Comparison of ENCODE assay signal across 8 mouse cellular contexts in the genomic region with DNA sequence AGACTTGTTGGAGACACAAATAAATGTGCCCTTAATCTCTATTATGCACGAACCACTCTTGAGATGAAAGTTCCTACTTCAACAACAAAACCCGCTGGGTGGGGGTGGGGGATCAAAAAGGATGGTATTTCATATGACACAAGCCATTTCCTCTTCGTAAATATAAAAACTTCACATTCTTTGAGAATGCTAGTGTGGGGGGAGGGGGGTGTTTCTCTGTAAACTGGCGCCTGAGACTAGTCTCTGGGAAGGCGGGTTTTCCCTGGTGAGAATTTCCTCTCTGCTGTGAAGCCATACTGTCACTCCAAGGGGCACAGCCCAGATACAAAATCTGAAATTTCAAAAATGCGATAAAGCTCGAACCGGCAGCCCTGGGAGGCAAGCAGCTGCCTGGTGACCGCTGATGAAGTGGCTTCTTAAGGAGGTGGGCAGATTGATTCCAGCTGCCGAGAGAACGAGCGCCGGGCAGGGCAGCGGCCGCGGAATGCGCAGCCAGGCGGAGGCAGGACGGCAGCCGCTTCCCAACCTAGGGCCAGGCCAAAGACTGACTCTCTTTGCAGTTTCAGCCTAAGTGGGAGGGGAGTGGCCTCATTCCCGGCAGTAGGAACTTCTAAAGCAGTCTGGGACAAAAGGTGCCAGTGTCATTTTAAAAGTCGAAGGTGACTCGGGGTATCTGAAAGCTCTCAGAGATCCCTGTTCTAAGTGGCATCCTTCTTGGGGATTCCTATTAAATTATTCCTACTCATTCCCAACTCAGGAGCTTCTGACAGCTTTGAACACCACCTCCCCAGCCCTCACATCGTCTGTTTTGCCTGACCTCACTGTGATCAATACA. TPM values are rescaled to one million over a fixed set of nuclear protein-coding genes. Genes with fewer than 3 reads are reported as not detected.
A peak's percentile ranks its signal among the peaks of the same experiment; 100 is the strongest.
DNase-seq lines count a peak whose midpoint lies in the region; ATAC-seq and TF ChIP-seq lines count a peak whose summit lies in the region.

No protein-coding gene starts in this region.

- peaks cover 46% of the 10 kb centered on the region for H3K27me3 ChIP-seq in hindbrain, embryonic 14.5 days (ENCODE audit: control insufficient read depth, insufficient read depth, low read length)
- H3K27me3 ChIP-seq in liver, adult 2 months (ENCODE audit: control insufficient read depth, insufficient read depth, low read length): peaks cover 11% of the 10 kb centered on the region
- H3K27me3 ChIP-seq in midbrain, postnatal 0 days (ENCODE audit: insufficient read depth, low read length): peaks cover 20% of the 10 kb centered on the region

- no peaks in the 10 kb centered on the region for H3K9me3 ChIP-seq in hindbrain, embryonic 14.5 days (ENCODE audit: control insufficient read depth, low read length)
- H3K9me3 ChIP-seq in midbrain, postnatal 0 days (ENCODE audit: low read length): no peaks in the 10 kb centered on the region

- peak; percentile 66 for DNase-seq in 3T3-L1 (ENCODE audit: low read depth, low spot score)
- peak; percentile 6 for DNase-seq in adrenal gland, adult 8-10 months
- peak; percentile 81 for DNase-seq in forelimb bud, embryonic 11.5 days (ENCODE audit: low read depth, low spot score)
- no peak for DNase-seq in hindbrain, embryonic 14.5 days (ENCODE audit: low spot score)
- peak; percentile 30 for DNase-seq in liver, adult 2 months (ENCODE audit: extremely low read depth, low read depth, low spot score)
- DNase-seq in midbrain, postnatal 0 days (ENCODE audit: low spot score): no peak
- no peak for DNase-seq in T-cell, adult 2 months (ENCODE audit: low spot score)
- DNase-seq in layer of hippocampus, adult 9-10 months (ENCODE audit: low spot score): no peak

- peak overlapping the region; percentile 35 for H3K9ac ChIP-seq in hindbrain, embryonic 14.5 days
- H3K9ac ChIP-seq in liver, adult 2 months (ENCODE audit: low read depth, low read length): peak overlapping the region; percentile 79
- H3K9ac ChIP-seq in midbrain, postnatal 0 days (replicated peaks; ENCODE audit: low read length, poor library complexity, severe bottlenecking): no peak overlapping the region

- peak overlapping the region; percentile 91 for H3K4me2 ChIP-seq in hindbrain, embryonic 14.5 days (replicated peaks)
- peak overlapping the region; percentile 95 for H3K4me2 ChIP-seq in midbrain, postnatal 0 days (ENCODE audit: low read depth, low read length, poor library complexity, severe bottlenecking)

- no peak for TF ChIP-seq CTCF in liver, adult 2 months (IDR thresholded peaks at IDR 0.05; ENCODE audit: low read depth, low read length)
- no peak for TF ChIP-seq CTCF in midbrain, postnatal 0 days (IDR thresholded peaks at IDR 0.05)

- H3K79me2 ChIP-seq in liver, adult 2 months (ENCODE audit: control insufficient read depth, insufficient read depth, low read length): no peaks in the 10 kb centered on the region

- H3K27ac ChIP-seq in hindbrain, embryonic 14.5 days: no peak overlapping the region; the same call in 1 of the 2 replicates
- peak overlapping the region; percentile 70 for H3K27ac ChIP-seq in liver, adult 2 months (replicated peaks; ENCODE audit: insufficient read depth, low read depth, low read length)
- H3K27ac ChIP-seq in midbrain, postnatal 0 days (ENCODE audit: low read depth, low read length): no peak overlapping the region

- no peaks in the 10 kb centered on the region for H3K36me3 ChIP-seq in hindbrain, embryonic 14.5 days (replicated peaks; ENCODE audit: control insufficient read depth, insufficient read depth)
- no peaks in the 10 kb centered on the region for H3K36me3 ChIP-seq in liver, adult 2 months (ENCODE audit: control insufficient read depth, insufficient read depth, low read length)
- H3K36me3 ChIP-seq in midbrain, postnatal 0 days (ENCODE audit: insufficient read depth, low read length): no peaks in the 10 kb centered on the region

- peaks cover 27% of the 10 kb centered on the region for H3K4me1 ChIP-seq in hindbrain, embryonic 14.5 days (replicated peaks; ENCODE audit: control insufficient read depth, insufficient read depth, low read length)
- peaks cover 7% of the 10 kb centered on the region for H3K4me1 ChIP-seq in liver, adult 2 months (ENCODE audit: control insufficient read depth, insufficient read depth, low read length)
- peaks cover 12% of the 10 kb centered on the region for H3K4me1 ChIP-seq in midbrain, postnatal 0 days (ENCODE audit: insufficient read depth, low read length)

- WGBS in hindbrain, embryonic 14.5 days: 1% methylated on average over 24 of the region's 24 CpGs
- WGBS in liver, adult 2 months: 3% methylated on average over 24 of the region's 24 CpGs
- WGBS in midbrain, postnatal 0 days: 1% methylated on average over 24 of the region's 24 CpGs

- no peak for ATAC-seq in hindbrain, embryonic 14.5 days (ENCODE audit: low FRiP score)
- no peak for ATAC-seq in midbrain, postnatal 0 days (ENCODE audit: low FRiP score)

- 0 out of 2 replicates have a peak, but pooled peaks have one; percentile 20 for TF ChIP-seq POLR2A in liver, adult 2 months (IDR thresholded peaks at IDR 0.05; ENCODE audit: extremely low read depth, insufficient read depth, low read length)

- H3K4me3 ChIP-seq in hindbrain, embryonic 14.5 days (replicated peaks; ENCODE audit: low read length): peak overlapping the region; percentile 45
- H3K4me3 ChIP-seq in liver, adult 2 months (ENCODE audit: insufficient read depth, low read depth, low read length): peak overlapping the region; percentile 71
- peak overlapping the region; percentile 33 for H3K4me3 ChIP-seq in midbrain, postnatal 0 days (ENCODE audit: low read depth, low read length)

RNA-seq across cellular contexts. Expression of a gene that starts 2.2 kb away (rescaled TPM):
- total RNA-seq in adrenal gland, adult 8-10 months (2022): 10 to 100 TPM in 3 of 4 experiments, 1 to 10 TPM in 1; 8.4 to 12.1 (median 11.5) TPM
- polyA plus RNA-seq in hindbrain, embryonic 14.5 days (2014; fragmentation: Nextera tagmentation; extraction: Ambion mirVana): 4.9 and 7.0 TPM in 2 replicates
- 3.4 TPM in 2 replicates for total RNA-seq in liver, adult 2 months (2014; rRNA removed)
- polyA plus RNA-seq in liver, adult 2 months (2012; rRNA removed): 0.15 and 0.27 TPM in 2 replicates
- 9.9 and 13.2 TPM in 2 replicates for total RNA-seq in midbrain, postnatal 0 days (2014; rRNA removed)
- polyA plus RNA-seq in midbrain, postnatal 0 days (2015; fragmentation: Nextera tagmentation; extraction: Ambion mirVana): 3.9 and 5.1 TPM in 2 replicates

Comparison
In these comparisons a context has a peak if more than half of its experiments do, and no peak if none do; other contexts are left out.
1. DNase-seq: peak in 3T3-L1 (single experiment), adrenal gland, adult 8-10 months (single experiment), forelimb bud, embryonic 11.5 days (single experiment) and liver, adult 2 months (single experiment); none in hindbrain, embryonic 14.5 days (single experiment), midbrain, postnatal 0 days (single experiment), T-cell, adult 2 months (single experiment) and layer of hippocampus, adult 9-10 months (single experiment).
2. Peak in every context shown above with its lines, with median percentiles within 50 percentile points of each other: H3K4me3 ChIP-seq.